Mouse (Mus musculus) lung, postnatal 10 days (tissue): ENCODE results near the gene Uevld.
"Not testable (repeated sequence)": the region's sequence is repeated elsewhere in the genome, so short reads cannot be mapped to it uniquely, and the experiment has no call there.

Experiments
- DNase-seq: peaks from one replicate; pipeline ENCODE4 v3.0.0; 2021

The Uevld gene

DNA sequence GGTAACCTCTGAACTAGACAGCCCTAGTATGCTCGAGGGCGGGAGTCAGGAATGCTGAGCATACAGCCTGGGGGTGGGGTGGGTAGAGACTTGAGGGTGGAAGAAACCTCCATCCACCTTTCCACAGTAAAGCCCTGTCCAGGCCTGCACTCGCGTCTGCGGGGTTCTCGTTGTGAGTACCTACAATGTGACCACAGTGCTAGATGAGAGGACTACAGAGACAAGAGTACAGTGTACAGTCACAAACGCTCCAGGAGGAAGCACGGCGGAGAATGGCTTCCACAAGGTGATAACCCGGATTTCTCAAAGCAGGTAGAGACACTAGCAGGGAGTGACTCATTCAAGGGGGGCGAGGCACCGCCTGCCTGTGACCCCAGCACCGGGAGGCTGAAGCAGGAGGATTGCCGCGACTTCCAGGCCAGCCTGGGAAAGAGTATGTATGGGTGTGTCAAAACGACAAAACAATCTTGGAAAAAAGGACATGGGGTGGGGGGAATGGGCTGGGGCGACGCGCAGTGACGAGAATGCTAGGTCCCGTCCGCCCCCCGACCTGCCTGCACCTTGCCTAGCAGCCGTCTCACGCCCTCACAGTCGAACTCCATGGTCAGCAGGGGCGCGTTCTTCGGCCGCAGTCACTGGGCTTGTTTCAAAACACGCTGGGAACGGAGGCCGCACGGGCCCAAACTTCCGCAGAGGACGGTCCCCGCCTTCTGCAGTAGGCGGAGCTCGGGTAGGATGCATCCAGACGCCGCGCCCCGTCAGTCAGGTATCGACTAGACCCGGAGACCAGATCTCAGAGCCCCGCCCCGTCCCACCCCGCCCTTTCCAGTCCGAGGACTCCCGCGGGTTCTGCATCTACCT lies at the start of gene Uevld:
Gene Uevld (minus strand): TSS at position 697 of the 861 bp plus-strand sequence.
- DNase-seq = peak; percentile 97

DNA sequence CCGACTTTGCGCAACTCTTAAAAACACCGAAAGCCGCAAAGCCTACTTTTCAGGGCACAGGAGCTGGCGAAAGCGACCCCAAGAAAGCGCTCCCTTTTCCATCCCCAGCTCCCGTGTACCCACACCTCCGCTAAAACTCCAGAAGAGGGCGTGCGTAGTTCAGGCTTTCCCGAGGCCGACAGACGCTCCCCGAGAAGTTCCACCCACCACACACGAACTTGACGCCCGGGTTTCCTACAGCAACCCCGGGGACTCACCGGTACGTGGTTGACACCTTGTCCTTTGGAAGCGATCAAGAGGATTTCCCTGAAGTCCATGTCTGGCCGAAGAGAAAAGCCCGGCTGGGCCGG lies 49.5 kb upstream of the Uevld start:
- no peak for DNase-seq

DNA sequence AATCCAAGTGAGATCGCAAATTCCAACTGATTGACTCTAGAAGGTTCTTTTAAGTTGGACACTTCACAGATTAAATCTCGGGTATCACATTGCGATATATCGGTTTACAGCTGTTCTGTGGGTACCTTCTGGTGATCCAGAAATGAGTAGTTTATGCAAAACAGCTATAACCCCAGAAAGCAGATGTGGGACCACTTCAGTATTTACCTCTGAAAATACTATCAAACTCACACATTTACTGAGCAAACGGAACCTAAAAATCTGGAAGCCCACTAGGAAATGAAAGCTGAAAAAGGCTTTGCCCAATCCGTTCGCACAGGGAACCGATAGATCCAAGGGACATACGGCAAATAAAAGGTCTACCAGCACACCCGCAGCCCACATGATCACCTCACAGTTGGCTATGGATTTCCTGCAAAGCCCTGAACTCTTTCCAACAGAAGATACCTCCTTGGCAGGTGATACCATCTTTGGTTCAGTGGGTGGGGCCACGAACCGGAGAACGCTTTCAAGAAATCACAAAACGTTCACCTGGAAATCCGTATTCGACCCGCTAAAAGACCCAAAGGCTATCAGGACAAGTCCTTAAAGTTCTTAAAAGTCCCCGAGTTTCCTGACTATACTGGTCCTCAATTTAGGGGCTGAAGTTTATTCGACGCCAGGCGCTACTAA lies 48.9 kb upstream of the Uevld start:
- no peak for DNase-seq

DNA sequence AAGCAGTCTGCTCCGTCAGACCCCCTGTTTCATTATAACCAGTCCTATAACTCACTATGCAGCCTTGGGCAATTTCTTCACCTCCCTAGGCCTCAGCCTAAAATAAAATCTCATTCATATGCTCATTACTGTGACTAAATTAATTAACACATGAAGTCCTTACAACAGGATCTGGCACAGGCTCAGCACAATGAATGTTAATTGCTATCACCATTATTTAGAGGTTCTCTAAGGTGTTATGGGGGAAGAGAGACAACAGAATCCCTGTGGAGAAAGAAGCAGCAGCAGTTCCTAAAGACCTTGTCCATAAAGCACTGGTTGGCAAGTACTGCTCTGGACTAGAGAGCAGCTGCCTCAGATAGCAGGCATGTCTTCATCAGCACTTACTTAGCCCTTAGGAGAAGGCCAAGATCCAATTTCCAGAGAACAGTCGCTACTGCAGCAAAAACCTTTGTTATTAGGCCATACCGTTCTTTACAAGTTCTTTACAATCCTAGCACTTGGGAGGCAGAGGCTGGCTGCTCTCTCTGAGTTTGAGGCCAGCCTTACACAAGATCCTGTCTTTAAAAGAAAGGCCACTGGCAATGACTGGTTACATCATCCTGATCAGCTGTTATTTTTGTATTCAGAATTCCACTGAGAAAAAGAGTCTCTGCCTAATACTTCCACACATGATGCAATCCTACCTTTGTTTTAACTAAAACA lies 45.2 kb upstream of the Uevld start:
- DNase-seq = no peak

DNA sequence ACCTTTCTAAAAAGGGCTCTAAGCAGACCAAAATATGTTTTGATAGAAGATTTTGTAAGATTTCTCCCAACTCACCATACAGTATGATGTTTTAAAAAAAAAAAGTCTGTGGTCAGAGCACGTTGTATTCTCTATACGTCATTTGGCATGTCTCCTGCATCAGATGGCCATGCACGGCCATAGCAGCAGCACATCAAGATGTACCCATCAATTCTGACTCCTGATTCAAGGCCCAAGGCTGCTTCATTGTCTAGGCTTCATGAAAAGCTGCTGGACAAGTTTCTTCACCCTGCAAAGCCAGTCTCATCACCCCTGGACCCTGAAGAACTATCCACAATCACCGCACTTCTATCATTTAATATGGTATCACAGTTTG lies 43.6 kb upstream of the Uevld start:
- DNase-seq = no peak

DNA sequence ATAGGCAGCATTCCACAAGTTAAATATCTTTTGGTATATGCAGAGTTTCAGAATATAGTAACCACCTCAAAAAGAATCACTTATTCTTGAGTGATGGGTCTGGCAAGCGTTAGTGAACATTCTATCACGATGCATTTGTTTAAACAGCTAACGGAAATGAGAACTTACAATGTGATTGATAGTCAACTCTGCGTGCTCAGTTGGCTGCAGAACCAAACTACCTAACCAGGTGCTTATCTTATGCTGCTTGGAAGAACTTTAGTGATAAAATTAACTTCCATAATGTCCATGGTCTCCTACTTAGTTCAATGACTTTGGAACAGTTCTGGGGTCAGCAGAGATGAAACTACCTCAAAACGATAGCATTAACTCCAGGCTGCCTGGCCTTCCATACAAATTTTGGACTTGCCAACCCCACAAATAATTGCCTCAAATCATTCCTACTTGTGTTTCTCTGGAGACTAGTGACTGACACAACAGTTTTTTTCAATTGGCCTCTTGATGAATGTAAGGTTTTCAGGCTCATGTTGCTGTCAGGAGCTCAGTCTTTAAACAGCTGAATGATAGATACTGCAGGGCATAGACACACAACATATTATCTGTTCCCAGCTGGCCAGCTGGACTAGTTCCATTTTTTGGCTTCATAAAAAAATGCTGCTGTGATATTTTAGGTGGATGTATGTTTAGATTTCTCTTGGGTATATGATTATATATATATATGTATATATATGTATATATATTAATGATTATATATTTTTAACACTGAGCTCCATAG lies 43.0 kb upstream of the Uevld start:
- DNase-seq = no peak

DNA sequence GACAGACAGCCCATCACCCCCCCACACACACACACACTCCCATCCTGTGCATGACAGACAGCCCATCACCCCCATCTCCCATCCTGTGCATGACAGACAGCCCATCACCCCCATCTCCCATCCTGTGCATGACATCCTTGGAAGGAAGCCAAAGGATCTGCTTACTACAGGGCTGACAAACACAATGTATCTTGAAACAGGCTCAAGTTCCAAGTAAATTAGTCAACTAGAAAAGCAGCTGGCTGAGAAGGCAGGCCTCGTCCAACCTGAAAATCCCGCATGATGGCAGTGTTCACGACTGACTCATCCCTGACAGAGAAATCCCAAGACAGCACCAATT lies 42.3 kb upstream of the Uevld start:
- peak; percentile 79 for DNase-seq

DNA sequence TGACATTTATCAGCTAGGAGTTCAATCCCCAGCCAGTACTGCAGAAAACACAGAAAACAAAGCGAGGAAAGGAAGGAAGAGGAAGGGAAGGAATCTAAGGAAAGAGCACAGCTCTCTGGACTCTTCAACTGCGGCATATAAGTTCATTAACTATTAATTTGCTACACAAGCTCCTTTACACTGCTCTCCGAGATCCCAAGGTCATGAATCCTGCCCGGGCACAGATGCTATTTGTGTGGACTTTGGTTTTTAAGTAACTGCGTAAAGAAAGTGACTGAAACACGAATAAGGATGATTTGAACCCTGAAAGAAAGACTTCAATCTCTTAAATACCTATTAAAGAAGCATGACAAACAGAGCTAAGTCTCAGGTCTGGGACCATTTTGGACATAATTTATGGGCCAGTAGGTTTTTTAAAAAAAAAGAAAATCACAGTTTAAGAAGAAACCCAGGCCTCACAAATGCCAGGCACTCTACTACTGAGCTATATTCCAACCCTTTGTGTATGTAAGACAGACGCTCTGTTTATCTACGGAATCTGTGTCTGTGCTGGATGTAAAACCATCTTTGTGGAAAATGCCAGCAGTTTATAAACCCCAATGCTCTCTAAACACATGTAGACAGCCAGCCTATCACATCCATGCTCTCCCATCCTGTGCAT lies 41.8 kb upstream of the Uevld start:
- DNase-seq = no peak

DNA sequence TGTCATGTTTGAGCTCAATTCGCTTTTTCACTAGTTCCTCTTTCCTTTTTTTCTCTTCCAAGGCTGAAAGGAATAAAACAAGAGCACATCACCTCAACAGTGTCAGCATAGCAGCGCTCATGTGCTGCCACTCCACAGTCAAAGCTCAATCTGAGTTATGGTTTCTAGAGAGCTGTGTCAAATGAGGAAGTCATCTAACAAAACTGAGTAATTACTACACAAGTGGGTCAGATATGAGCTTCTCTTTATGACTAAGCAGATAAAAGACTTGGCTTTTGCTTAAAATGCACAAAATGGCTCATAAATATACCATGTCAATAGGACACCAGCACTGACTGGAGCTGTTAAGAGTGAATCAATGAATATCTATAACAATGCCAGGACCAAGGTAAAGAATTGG lies 40.6 kb upstream of the Uevld start:
- DNase-seq = no peak

DNA sequence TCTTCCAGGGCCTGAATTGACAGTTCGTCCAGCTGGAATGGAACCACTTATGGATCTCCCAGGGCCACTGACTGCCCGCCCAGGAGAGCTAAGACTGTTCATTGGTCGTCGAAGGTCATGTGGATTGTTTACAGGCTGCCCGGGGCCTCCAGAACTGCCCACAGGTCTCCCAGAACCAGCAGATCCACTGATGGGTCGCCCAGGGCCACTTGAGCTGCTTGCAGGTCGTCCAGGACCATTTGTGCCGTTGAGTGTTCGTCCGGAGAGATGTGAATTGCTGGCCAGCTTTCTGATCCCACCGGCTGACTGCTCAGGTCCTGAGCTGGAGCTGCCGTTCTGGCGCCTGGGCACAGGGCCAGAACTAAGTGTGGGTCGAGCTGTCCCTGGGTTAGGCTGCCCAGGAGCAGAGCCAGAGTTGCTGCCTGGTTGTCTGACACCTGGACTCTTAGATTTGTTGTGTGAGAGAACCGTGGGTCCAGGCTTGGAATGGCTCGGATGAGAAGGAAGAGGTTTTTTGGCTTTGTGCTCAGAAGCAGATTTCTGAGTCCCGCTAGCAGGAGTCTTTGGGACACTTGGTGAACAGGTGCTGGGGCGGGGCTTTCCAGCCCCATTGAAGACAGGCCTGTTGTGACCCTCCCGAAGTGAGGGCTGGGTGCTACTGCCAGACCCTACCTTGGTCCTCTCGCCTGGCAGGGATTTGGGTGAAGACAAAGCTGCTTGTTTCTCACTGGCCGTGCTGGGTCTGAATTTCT lies 39.5 kb upstream of the Uevld start:
- no peak for DNase-seq

DNA sequence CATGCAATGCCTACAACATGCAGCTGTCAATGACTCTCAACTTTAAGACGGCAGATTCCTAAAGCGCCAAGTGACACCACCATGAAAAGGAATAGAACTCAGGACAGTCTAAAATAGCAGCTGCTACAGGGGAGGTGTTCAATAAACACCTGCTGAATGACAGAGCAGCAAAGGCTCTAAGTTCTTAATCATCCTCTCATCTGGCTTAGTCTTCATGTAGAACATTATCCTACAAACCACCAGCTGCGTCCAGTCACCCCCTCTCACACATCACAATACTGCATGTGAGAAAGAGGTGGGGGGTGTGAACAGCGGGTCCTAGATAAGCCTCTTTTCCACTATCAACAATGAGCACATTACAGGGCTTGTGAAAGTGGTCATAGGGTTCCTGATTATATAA lies 38.7 kb upstream of the Uevld start:
- no peak for DNase-seq

DNA sequence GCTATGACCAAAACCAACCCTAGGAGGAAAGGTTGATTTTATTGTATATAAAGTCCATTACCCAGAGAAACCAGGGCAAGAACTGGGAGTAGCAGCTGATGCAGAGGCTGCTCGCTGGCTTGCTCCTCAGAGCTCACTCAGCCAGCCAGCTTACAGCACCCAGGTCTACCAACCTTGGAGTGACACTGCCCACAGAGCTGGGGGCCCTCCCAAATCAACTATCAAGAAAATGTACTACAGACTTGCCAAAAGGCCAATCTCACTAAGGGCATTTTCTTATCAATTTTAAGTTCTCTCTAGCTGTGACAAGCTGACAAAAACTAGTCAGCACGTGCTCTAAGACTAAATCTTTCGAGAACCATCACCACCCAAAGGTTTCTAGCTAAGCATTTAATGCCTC lies 37.2 kb upstream of the Uevld start:
- DNase-seq = no peak

DNA sequence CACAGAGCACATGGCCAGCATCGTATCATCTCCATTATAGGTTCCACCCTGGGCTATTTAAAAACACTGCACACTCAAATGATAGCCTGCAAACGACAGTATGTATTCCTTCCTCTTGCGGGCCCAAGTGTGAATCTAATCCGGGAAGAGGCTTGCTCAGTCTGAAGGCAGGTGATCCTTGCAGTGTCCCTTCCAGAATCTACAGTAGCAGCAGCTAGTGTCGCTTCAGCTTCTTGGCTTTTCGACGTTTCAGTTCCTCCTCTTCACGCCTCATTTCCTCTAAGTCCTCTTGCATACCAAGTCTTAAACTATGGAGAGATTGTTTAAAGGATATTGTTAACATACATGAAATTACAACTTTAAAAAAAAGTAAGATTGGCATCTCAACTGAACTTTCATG lies 34.8 kb upstream of the Uevld start:
- DNase-seq = no peak

DNA sequence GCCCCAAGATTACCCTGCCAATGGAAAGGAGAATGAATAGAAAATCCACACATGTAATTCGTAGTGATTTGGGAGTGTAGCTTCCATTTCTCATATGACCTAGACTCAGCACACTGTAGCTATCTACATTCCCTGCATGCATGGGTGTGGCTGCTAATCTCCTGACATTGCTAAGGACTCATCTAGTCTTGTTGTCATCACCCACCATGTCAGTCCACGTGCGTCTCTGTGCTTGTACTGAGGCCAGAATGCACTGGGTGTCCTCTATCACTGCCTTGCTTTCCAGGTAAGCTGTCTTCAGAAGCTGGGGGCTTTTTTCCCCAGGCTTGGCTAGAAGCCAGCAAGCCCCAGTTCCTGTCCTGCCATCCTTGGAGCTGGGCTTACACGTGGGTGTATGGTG lies 31.1 kb upstream of the Uevld start:
- not testable (repeated sequence) for DNase-seq

DNA sequence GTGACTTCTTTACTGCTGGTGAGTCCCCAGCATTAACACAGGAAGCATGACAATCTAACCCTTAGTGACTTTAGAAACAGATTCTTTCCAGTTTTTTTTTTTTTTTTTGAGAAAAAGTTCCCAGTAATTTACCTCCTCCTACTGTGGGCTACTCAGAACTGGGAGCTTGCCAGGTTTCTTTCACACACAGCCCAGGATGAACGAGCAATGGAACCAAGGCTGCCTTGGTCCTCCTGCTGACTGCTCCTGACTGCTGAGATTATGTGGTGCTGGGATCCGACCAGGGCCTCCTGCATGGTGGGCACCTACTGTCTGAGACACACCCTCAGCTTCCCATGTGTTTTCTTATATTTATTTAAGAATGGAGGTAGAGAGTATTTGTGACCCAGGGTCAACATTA lies 28.7 kb upstream of the Uevld start:
- DNase-seq = peak; percentile 39

DNA sequence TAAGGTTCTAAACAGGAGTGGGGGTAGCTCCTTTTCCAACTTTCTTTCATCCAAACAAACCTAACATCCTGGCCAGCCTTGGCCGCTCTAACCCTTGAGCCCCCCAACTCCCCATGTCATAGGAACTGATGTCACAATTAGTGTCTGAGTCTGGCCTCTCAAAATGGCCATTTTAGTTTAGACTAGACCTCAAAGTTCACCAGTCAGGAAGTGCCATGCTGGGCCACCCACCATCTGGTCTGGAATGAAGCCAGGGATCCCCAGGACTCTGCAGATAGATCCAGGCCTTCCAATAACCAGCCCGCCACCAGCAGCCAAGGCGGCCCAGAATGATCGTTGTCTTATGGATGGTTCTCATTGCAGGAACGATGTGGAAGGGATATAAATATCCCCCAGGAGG lies 28.3 kb upstream of the Uevld start:
- DNase-seq = peak; percentile 74

DNA sequence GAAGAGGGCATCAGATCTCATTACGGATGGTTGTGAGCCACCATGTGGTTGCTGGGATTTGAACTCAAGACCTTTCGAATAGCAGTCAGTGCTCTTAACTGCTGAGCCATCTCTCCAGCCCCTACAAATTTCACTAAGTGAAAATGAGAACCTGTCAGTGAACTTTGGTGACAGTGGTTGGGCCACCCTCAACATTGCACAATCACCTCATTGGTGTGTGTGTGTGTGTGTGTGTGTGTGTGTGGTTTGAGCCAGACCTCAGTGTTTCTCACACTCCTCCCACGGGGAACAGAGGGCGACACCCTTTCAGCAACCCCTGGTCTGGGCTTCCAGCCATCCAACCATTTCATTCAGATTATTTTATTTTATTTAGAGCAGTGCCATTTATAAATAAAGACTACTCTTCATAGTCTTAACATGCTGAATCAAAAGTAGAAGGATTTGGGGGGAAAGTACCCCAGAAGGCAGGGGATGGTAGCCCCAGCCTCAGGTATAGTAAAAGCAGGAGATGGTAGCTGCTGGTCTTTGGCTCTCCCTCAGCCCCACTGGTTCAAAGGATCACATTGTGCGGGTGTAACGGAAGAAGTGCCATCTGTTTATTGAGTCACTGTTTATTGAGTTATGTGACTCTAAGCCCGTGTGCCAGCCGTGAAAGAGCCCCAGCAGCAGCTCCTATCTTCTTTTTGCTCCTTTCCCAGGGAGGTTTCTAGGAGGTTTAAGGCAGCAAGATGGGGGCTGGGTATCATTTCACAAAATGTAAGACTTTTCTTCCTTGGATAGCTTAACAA lies 27.6 kb upstream of the Uevld start:
- peak; percentile 77 for DNase-seq

DNA sequence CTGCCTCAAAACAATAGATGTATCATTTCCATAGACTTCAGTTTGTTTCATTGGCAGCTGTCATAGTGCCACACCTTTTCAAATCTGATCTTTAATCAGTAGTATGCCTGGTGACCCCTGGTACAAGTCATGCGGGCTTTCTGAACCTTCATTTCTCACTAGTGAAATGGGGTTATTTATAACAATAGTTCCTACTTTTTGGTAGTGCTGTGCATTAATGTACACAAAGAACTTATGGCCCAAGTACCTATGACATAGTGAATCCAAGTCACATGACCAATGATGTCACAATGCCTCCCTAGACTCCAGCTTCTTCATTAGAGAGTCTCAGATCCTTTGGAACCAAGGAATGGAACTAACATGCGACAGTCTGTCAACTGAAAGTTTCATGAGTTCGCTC lies 25.0 kb upstream of the Uevld start, which contains the start of gene Gm9999:
Gene Gm9999 (plus strand): TSS at position 301 of the 400 bp plus-strand sequence.
- DNase-seq = no peak

DNA sequence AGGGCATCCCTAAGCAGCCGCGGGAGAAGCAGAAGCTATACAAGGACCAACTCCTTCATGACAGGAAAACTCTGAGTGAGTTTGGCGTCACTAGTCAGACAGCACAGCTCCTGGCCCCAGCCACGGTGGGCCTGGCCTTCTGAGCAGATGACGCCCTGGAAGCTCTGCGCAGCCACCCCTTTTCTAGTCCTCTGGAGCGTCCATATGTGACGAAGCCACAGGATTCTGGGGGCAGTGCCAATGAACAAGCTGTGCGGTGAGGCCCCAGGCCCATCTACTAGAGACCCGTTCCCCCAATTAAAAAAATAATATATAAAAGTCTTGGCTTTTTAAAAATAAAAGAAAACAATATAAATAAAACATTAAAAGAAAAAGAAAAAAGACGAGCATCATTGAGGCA lies 17.1 kb upstream of the Uevld start:
- no peak for DNase-seq

DNA sequence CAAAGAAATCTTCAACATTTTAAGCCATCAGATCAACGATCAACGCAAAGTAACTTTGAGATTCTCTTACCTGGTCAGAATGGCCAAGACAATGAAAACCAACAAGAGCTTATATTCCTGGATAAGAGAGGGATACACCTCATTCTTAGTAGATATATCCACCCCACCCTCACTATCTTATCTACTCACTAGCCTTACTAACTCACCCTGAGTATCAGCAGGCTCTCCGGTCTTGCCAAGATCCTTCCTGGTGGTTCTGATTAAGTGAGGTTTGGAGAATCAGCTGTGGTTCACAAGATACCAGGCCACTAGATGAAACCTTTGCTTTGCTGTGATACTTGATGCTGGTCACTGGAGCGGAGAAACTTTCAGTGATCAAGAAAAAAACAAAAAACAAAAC lies 16.3 kb upstream of the Uevld start:
- DNase-seq = no peak

DNA sequence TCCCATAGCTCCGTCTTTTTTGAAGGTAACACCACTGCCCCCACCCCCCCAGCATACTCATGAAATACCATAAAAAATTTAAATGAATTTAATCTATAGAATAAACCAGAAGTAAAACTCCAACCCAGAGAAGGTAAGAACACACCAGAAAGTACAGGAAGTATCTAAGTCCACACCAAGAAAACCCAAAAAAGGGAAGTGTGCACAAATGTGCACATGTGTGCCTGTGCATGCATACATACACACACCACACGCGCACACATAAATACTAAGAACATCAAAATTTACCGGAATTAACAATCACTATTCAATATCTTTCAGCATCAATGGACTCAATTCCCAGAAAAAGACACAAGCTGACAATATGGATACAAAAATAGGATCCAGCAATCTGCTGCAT lies 11.6 kb upstream of the Uevld start:
- DNase-seq = no peak
